Mouse (Mus musculus) kidney, postnatal 36 days (tissue): ENCODE data around the gene Fgd4.
"Not testable (repeated sequence)": the region's sequence is repeated elsewhere in the genome, so short reads cannot be mapped to it uniquely, and the experiment has no call there.

Experiments
- DNase-seq, 2 experiments: peaks; one replicate each; pipeline ENCODE4 v3.0.0; 2021 to 2022; ENCODE audit warnings: mixed read lengths in 2 of 2

Gene Fgd4

DNA sequence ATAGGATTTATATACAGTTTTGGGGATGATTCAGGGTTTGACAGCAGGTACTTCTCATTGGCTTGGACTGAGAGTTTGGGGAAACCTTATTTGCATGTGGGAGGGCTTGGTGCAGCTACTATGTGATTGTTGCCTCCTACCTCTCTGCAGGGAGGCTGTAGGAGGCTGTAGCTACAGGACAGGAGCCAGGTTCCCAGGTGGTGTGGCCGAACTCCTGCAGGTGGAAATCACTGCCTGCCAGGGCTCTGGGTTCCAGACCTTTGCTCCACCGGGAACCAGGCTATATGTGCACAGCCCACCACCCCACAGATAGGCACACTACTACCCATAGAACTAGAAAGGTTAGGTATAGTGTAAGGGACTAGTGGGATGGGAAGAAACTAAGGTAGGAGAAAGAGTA lies 61.0 kb downstream of the Fgd4 start:
- not testable (repeated sequence) for DNase-seq

GRCm38 (mm10) chr16:16535232-16535631 lies 65.1 kb downstream of the Fgd4 start:
- DNase-seq: peak in 1 of 2 experiments; percentile 11

DNA sequence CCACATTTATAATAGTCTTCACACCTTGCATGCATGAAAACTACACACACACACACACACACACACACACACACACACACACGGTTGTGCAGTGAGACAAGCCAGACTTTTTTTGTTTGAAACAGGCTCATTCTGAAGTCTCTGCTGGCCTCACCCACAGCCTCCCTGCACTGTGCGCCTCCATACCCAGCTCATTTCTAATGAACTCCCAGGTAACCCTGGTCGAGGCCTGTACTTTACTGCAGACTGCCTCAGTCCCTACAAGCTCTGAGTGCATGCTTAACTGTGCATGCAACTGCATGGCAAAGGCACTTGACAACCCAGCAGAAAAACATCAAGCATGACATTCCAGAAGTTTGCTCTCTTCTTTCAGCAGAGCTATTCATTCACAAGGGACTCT lies 72.3 kb downstream of the Fgd4 start:
- DNase-seq: peak in 1 of 2 experiments; percentile 17

DNA sequence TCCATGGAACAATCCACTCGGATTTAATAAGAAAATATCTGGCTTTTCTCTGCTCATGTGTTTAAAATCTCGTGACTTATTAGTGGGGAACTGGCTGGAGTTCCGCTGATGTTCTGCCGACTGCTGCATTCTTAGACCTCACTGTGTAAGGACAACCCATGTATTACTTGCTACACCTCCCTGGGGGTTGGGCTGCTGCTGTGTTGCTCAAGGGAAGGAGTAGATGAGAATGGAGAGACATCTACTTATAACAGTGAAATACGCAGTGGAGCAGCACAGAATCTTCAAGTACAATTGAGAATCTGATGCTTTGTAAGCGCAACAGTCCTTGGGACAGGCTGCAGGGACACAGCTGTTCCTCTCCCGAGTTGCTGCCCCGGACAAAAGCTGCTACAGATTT lies 73.1 kb downstream of the Fgd4 start:
- DNase-seq: peak; percentile 77 to 78

DNA sequence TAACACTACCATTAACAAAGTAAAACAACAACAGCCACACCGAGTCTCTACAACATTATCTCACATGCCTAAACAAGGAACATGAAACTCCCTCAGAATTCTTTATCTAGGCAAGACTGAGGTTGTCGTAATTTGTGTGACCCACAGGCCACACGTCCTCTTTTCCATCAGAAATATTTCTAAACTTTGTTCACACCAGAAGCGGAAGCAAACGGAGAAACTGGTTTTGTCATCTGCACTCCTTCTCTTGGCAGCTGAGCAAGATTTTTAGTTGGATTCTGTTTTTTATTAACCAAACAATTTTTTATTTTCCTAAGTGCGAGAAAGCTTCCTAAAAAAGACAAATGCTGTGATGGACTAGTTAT lies 73.6 kb downstream of the Fgd4 start:
- DNase-seq: peak; percentile 17 to 44

DNA sequence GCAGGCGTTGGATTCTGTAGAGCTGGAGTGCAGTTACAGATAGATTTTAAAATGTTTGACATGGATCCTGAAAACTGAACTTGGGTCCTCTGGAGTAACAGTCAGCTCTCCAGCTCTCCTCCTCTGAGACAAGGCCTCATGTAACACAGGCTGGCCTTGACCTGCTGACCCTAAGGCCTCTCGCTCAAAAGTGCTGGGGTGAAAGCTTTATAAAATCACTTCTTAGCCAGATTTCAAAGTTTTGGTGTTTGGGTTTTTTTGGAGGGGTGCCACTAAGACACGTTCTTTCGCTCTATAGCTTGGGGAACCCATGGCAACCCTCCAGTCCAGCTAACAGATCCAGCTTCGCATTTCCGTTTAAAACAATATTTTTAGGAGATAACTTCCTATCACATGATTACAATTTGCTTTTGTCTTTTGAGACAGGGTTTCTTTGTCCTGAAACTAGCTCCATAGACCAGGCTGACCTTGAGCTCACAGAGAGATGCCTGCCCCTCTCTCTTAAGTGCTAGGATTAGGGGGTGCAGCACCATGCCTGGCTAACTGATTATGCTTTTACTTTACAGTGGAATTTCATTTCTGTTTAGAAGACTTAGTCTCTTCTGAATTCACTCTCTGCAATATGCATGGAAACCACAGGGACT lies 74.1 kb downstream of the Fgd4 start:
- DNase-seq: peak in 1 of 2 experiments; percentile 27

DNA sequence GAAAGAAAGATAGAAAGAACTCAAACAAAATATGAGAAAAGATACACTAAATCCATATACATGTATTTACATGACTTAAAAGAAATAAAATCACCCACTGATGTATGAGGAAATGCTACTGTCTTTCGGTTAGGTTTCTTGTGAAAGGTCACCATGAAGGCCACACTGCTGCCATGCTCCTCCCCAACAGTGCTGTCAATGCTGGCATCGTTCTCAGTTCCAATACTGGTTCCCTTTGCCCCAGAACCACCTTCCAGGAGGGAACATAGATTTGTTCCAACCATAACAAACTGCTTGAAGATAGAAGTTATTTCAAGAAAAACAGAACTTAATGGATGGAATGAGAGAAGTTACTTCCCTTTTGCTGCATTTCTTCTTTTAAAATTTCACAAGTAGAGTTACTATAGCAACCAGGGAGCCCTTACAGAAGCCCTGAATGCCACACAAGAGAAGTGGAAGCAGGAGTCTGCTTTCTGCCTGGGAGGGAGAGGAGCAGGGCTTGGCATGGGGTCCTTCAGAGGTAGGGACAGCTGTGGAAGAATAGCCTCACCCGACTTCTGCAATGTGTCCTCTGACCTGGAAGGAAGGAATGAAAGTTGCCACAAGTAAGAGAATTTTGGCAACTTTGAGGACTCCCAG lies 75.0 kb downstream of the Fgd4 start:
- peak in 1 of 2 experiments; percentile 14 for DNase-seq

GRCm38 (mm10) chr16:16523632-16524031 lies 76.7 kb downstream of the Fgd4 start:
- no peak for DNase-seq

DNA sequence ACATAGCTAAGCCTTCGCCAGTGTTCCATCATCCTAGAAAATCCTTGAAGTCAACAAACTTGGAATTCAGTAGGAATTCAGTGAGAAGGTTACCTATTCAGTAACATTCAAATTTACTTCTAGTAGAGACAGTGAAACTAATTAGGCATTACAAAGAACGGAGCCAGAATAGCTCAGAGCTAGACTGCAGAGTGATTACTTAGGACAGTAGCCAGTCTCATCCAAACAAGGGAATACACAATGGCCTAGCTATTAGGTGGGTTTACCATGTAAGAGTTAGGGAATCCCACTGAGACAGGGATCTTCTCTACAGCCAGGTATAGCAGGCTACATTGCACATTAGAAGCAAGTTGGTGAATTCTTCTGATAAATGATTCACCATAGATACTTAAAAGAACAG lies 77.5 kb downstream of the Fgd4 start:
- not testable (repeated sequence) for DNase-seq

DNA sequence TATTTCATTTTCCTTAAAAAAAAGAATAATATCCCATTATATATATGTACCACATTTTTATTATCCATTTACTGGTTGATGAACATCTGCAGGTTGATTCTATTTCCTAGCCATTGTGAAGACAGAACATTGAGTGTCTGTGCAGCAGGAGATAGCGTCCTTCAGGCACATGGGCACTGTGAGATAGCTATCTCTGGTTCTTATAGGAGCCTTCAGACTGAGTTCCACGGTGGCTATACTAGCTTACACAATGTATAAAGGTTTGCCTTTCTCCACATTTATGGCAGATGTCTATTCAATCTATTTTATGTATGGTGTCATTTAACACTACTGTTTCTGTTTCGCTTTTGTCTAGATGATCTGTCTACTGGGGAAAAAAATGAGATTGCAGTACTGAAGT lies 98.9 kb downstream of the Fgd4 start:
- no peak for DNase-seq

DNA sequence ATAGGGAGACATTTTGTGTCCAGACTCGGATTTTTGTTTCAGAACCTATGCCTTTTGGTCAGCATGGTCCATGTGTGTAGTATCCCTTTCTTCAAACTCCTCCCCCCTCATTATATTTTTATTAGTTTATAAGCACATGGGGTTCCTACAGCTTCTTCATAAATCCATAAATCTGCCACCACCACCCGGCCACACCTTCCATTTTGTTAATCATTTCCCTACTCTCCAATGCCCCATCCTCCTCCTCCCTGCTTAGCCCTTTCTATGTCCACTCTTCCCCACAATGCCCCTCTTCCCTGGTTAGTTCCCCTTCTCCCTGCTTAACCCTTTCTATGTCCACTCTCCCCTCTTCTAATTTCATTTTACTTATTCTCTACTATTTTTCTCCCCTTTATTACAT lies 99.4 kb downstream of the Fgd4 start:
- DNase-seq: no peak

DNA sequence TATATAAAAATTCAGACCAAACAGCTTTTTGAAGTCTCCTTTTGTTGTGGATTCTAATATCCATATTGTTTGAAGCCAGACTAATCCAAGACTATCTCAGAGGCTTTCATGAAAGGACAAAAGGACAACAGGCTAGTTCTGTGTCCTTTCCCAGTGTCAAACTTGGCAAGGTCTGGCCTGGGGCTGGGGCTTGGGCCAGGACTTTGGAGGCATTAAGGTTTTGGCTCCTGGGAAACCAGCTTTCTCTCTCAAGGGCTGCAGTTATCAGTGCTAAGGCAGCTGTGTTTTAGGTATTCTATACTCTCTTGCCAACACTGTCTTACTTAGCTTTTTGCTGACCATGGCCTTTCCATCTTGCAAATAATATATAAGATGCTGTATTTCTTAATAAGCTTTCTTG lies 101.6 kb downstream of the Fgd4 start:
- DNase-seq: peak in 1 of 2 experiments; percentile 27

- DNase-seq: no peak
Measured at GRCm38 (mm10) chr16:16485523-16486043, 114.8 kb downstream of the Fgd4 start.

- no peak for DNase-seq
Measured at GRCm38 (mm10) chr16:16484601-16485000, 115.7 kb downstream of the Fgd4 start.

DNA sequence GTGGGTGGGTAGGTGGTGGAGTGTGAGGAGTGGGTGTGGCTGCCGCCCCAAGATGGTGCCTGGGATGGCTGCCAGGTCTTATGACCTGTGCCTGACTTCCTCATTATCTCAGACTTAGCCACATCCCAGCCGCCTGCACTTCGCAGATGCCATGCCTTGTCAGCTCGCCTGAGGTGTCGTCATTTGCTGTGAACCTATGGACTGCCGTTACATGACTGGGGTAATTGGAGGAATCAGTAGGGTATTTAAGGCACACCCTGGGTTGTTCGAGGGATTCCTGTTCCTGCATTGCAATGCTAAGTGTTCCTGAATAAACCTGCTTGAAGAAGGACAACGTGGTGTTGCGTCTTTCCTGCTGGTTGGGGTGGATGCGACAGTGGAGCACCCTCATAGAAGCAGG lies 126.9 kb downstream of the Fgd4 start:
- DNase-seq: not testable (repeated sequence)

DNA sequence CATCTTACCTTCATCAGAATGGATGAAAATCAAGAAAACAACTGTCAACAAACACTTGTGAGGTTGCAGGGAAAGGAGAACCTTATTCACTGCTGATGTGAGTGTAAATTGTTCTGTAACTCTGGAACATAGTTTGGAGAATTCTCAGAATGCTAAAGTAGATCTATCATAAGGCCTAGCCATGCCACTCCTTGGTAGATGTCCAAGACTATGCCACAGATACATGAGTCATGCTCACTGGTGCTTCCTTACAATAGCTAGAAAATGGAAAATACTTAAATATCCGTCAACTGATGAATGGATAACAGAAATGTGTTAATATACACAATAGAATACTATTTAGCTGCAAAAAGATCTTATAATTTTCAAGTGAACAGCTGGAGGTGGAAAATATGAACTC lies 150.3 kb downstream of the Fgd4 start:
- no peak for DNase-seq

DNA sequence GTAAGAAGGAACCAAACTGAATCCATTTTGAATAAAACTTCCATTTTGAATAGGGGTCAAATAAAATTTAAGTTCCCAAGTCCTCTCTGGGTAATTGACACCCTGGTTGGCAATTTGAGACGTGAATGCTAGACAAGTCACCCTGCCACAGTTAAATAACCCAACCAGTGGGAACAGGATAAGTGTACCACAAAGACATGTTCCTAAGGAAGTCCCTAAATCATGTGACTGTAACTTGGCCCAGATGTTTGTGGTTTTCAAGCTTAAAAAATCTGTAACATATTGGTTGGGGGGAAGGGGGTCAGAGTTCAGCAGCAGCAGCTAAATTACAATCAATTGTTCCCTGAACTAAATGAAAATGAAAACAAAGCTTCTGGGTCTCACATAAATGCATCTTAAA lies 161.9 kb downstream of the Fgd4 start:
- no peak for DNase-seq

DNA sequence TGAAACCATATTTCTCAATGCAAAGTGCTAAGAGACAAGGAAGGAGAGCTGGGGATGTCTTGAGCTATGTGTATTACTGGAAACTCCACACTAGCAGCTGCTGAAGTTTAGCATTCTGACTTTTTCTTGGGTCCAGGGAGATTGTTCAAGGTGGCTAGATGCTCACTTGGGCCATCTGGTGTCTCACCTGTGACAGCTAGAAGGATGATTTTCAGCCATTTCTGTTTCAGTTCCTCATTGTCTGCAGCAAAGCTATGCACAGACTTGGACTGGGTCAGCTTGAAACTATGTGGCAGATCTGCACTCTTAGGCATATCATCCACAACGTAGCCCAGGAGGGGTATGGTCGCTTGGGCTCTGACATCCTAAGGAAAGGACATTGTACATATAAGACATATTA lies 177.9 kb downstream of the Fgd4 start:
- DNase-seq: no peak

DNA sequence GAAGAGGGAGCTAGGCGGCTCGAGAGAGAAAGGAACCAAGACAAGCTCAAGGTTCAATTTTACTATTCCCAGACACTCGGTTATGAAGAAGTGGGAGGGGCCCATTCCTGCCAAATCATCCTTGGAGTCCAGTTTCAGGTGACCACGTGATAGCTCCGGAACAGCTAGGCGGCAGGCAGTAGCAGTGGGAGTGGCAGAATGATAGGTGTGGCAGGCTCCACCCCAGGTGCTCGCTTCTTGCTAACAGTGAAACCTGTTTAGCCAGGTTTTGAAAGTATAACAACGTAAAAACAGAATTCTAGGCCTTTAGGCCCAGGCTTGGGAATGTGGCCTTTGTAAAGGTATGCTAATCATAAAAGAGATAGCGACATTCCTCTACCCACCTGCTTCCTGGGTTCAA lies 233.1 kb downstream of the Fgd4 start:
- peak in 1 of 2 experiments; percentile 5 for DNase-seq
